Comparison of ENCODE assay signal across 12 mouse cellular contexts in the genomic region with DNA sequence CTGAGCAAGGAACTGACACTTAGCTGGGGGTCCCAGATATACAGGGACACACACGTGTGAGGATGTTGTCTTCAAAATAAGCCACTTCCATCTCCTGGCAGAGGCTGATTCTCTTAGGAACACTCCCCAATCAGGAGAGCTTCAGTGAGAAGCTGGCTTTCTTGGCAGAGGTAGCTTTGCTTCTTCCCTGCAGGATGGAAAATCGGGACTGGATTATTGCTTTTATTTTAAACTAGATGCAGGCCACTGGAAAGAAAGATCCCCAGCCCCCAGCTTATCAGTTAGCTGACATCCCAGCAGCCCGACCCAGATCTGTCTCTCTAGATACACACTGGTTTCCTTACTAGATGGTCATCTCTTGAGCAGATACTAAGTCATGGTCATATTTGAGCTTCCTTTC. TPM values are rescaled to one million over a fixed set of nuclear protein-coding genes. Genes with fewer than 3 reads are reported as not detected.
A peak's percentile ranks its signal among the peaks of the same experiment; 100 is the strongest.
DNase-seq lines count a peak whose midpoint lies in the region.
"Had no signal": no experiment of that assay in that cellular context is flagged by ENCODE, and none has a peak within 500 bp of the region (broad histone marks: within the 10 kb centered on the region; RNA-seq: fewer than 3 reads in every experiment).

No protein-coding gene starts in this region.

- DNase-seq in adrenal gland, postnatal 10 days, result peak; percentile 3
- no peak for DNase-seq in adrenal gland, adult (ENCODE audit: inconsistent age in 2 of 2, low spot score in 1 of 2)
- peak; percentile 17 to 22 for DNase-seq in layer of hippocampus, adult 8-10 months (ENCODE audit: low spot score in 2 of 2)
- DNase-seq in layer of hippocampus, postnatal 25 days (ENCODE audit: extremely low spot score in 1 of 2, low spot score in 1 of 2), result no peak
- DNase-seq in cerebellum, postnatal 36 days, result peak; percentile 10 to 29
- peak; percentile 49 for DNase-seq in retina, postnatal 1 day
- no peak for DNase-seq in kidney, adult 11 months
- DNase-seq in thymus, postnatal 14 days, result no peak
- DNase-seq: adrenal gland, adult 2 months; lung, adult 18-20 months had no signal

RNA-seq across cellular contexts. Expression of a gene that starts 2.4 kb away (rescaled TPM):
- 1 to 10 TPM; 2.5 to 4.9 TPM for total RNA-seq in adrenal gland, postnatal 10 days (2021)
- total RNA-seq in layer of hippocampus, adult 8-10 months (2022), result 10 to 100 TPM; 32.7 to 40.1 (median 34.9) TPM
- total RNA-seq in layer of hippocampus, postnatal 25 days (2021), result 10 to 100 TPM; 21.9 to 27.1 TPM
- total RNA-seq: megakaryocyte progenitor cell, adult 5-6 weeks; neutrophil, adult 5-6 weeks had no signal

Comparison
In these comparisons a context has a peak if more than half of its experiments do, and no peak if none do; other contexts are left out.
1. DNase-seq: peak in adrenal gland, postnatal 10 days (single experiment), layer of hippocampus, adult 8-10 months (2 of 2), cerebellum, postnatal 36 days (2 of 2) and retina, postnatal 1 day (single experiment); none in adrenal gland, adult (0 of 2), layer of hippocampus, postnatal 25 days (0 of 2), kidney, adult 11 months (single experiment) and thymus, postnatal 14 days (single experiment).